Mouse (Mus musculus): ENCODE data around the gene Tnfsfm13.
A peak's percentile ranks its signal among the peaks of the same experiment; 100 is the strongest.

Tnfsfm13 gene

DNA sequence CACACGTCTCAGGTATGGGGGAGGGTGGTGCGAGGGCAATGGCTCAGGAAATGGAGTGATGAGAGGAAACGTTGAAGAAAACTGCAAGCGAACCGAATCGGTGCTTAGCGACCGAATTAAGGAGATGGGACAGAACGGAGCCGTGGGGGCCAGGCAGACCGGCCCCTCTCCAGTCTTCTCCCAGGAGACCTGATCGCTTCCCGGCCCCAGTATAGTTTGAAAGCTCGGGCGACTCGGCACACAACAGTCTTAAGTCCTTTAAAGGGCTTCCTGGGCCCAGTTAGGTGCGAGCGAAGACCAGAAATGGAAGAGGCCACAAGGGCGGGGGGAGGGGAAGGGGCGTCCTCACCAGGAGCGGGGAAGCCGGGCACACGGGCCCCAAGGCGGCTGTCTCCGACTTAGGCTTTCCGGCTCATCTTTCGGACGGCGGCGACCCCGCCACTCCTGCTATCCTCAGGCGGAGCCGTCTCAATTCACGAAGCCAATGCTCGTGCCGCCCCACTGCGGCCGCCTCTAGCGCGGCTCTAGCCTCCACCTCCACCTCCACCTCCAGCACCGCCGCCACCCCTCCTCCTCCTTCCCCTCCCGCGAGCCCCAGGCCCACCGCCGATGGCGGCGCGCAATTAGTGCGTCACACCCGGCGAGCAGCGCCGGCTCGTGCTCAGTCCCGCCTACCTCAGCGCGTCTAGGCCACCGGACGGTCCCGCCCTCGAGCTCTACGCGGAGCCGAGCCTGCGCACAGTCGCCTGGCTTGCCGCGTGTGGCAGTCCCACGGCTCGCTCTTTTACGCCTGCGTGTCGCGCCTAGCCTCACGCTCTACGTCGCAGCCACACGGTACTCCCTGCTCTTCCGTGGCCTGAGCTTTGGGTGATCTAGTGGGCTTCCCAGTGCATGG, 14.3 kb downstream of the Tnfsfm13 start, which contains the start of gene Senp3:
Gene Senp3 (minus strand): TSS at position 771 of the 895 bp plus-strand sequence.
- peak; percentile 99 for DNase-seq (ENCODE audit: low spot score)

DNA sequence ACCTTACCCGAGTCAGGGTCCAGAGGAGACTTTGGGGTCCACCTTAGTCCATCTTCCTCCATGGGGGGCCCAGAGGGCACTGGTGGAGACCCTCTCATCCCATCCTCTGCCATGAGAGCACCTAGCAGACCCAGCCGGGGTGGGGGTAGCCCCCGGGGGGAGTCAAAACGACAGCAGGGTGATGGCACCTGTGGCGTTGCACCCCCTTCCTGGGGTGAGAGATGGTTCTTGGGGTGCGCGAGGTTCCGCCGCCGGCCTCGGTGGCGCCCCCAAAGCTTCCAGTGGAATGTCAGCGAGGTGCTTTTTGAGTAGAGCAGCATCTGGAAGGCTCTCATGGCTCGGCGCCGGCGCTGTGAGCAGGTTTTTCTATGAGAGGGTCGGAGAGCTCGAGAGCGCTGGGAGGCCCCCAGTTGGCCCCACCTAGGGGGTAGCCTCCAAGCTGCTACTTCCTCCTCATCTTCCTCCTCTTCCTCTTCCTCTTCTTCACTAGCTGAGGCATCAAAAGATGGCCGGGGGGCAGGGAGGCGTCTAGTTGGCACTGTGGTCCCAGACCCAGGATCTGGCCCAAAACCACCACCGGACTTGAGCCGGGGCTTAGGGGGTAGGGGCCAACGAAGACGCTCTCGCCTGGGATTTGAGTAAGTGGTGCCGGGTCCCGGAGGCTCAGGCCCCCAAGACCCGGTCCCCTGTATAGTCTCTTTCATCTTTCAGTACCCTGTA, 15.6 kb downstream of the Tnfsfm13 start:
- no peak for DNase-seq (ENCODE audit: low spot score)

GRCm38 (mm10) chr11:69679144-69679543, 16.8 kb downstream of the Tnfsfm13 start:
- no peak for DNase-seq (ENCODE audit: low spot score)

- peak; percentile 100 for DNase-seq (ENCODE audit: low spot score)
These were observed 23.6 kb downstream of the Tnfsfm13 start, which contains the start of gene Eif4a1 for GRCm38 (mm10) chr11:69672211-69672706. Gene Eif4a1 (minus strand): TSS chr11:69672423.

DNA sequence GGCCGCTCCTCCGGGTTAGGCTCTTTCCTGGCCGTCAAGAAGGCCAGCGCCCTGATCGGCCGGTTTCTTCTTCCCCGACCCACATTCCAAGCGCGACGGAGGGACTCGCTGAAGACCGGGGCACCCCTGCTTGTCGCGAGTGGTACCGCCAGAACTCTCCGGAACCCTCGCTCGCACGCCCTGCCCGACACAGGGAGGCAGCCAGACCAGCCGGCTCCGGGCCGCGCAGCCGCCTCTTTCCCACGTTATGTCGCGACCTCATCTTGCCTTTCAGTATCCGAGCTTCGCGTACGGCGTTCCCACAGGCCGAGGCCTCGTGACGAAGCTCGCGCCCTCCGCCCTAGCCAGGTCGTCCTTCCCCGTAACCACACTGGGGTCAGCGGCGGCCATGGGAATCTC, 24.2 kb downstream of the Tnfsfm13 start:
- DNase-seq (ENCODE audit: low spot score) = no peak

GRCm38 (mm10) chr11:69670786-69671725, 24.8 kb downstream of the Tnfsfm13 start:
- peak; percentile 94 for DNase-seq (ENCODE audit: low spot score)

GRCm38 (mm10) chr11:69666665-69667005, 29.3 kb downstream of the Tnfsfm13 start:
- DNase-seq (ENCODE audit: low spot score) = no peak

GRCm38 (mm10) chr11:69665961-69666664, 29.8 kb downstream of the Tnfsfm13 start, which contains the start of gene Cd68:
Gene Cd68 (minus strand): TSS chr11:69666153.
- peak; percentile 77 for DNase-seq (ENCODE audit: low spot score)

DNA sequence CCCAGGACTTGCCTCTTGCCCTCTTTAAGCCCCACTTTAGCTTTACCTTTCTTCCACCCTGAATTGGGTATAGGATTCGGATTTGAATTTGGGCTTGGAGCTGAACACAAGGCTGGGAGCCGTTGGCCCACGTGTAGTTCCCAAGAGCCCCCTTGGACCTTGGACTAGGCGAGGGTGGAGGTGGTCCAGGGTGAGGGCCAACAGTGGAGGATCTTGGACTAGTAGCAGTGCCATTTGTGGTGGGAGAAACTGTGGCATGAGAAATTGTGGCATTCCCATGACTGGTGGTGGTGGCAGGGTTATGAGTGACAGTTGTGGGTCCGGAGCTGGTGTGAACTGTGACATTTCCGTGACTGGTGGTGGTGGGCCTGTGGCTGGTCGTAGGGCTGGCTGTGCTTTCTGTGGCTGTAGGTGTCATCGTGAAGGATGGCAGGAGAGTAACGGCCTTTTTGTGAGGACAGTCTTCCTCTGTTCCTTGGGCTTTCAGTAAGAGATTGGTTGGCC, 30.4 kb downstream of the Tnfsfm13 start:
- DNase-seq (ENCODE audit: low spot score) = no peak

DNA sequence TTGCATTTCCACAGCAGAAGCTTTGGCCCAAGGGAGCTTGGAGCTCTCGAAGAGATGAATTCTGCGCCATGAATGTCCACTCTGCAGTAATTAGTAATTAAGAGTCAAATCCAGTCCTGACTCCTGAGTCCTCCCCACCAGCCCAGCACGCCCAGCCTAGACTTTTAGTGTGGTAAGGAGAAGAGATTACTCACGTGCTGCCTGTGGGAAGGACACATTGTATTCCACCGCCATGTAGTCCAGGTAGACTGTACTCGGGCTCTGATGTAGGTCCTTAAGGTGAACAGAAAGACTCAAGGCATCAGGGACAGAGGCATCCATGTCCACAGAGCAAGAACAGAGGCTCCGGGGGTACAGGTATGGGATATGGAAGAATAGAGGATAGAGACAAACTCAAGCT, 31.1 kb downstream of the Tnfsfm13 start:
- no peak for DNase-seq (ENCODE audit: low spot score)

- DNase-seq (ENCODE audit: low spot score) = no peak
These were observed 32.1 kb downstream of the Tnfsfm13 start for GRCm38 (mm10) chr11:69663795-69664194.

- DNase-seq (ENCODE audit: low spot score) = no peak
These were observed 32.8 kb downstream of the Tnfsfm13 start for GRCm38 (mm10) chr11:69662967-69663671.

DNA sequence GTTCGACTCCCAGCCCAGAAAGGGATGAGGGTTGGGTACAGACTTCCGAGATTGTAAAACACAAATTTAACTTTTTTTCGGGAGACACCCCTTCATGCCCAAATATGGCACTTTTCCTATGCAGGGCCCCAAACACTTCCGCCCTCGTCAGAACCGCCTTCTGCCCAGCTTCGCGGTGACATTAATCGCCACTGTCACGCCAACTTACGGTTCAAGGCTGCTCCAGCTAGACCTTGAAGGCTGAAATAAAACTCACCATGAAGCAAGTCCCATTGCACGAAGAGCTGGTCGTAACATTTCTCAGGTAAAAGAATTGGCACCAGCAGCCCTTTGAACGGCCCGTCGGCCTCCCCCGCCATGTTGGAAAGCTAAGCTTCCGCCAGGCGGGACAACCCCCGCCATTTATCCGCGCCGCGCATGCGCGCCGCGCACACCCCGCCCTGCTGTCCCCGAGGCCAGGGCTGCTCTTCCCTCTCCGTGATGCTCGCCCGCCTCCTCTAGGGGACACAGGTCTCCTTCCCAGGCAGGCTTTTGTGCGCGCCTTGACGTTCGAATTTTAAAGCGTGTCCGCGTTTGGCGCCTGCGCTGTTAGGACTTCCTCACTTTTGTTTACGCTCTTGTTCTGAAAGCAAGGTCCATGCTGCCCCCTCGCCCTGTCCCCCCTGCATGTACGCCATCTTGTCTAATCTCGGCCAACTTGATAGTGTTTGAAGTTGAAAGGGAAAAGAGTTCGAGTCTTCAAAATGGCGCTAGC, 33.5 kb downstream of the Tnfsfm13 start, which contains the start of gene Mpdu1:
Gene Mpdu1 (minus strand): TSS at position 430 of the 754 bp plus-strand sequence.
- DNase-seq (ENCODE audit: low spot score) = peak; percentile 97

DNA sequence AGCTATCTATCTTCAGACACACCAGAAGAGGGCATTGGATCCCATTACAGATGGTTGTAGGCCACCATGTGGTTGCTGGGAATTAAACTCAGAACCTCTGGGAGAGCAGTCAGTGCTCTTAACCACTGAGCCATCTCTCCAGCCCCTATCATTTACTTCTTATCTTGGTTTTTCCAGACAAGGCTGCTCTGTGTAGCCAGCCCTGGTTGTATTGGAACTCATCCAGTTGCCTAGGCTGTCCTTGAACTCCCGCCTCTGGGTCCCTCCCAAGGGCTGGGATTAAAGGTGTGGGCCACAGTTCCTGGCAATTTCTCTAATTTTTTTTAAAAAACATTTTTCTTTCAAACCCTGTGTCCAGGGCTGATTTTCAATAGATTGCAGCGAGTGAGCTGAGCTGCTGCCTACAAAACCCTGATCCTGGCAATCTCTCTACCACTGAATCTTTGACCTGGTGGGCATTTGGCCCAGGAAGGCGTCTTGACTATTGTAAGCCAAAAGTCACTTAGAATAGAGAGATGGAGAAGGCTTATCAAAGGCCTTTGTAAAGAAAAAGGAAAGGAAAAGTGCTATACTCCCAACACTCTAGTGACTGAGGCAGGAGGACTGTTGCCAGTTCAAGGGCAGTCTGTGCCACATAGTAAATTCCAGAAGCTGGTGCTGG, 34.5 kb downstream of the Tnfsfm13 start:
- no peak for DNase-seq (ENCODE audit: low spot score)

- DNase-seq (ENCODE audit: low spot score) = no peak
These were observed 38.4 kb downstream of the Tnfsfm13 start for GRCm38 (mm10) chr11:69657462-69657881.

GRCm38 (mm10) chr11:69656617-69657461, 39.1 kb downstream of the Tnfsfm13 start:
- DNase-seq (ENCODE audit: low spot score) = peak; percentile 83

- DNase-seq (ENCODE audit: low spot score) = no peak
These were observed 39.8 kb downstream of the Tnfsfm13 start for GRCm38 (mm10) chr11:69656065-69656455.
